Mouse (Mus musculus): ENCODE data around the gene Kdm5b. TPM values are rescaled to one million over a fixed set of nuclear protein-coding genes. Genes with fewer than 3 reads are reported as not detected.
"Not testable (repeated sequence)": the region's sequence is repeated elsewhere in the genome, so short reads cannot be mapped to it uniquely, and the experiment has no call there.

Kdm5b gene
- polyA plus RNA-seq (2011; ENCODE audit: insufficient read depth, insufficient read length, low replicate concordance, missing spikeins): 7.2 and 20.4 TPM in 2 replicates

- WGBS: under 1% methylated on average over 34 of the region's 34 CpGs
- Histone ChIP-seq H3K27ac (ENCODE audit: control insufficient read depth, insufficient read depth, low read depth, low read length, poor library complexity) (peak within 1 kb of the TSS; percentile 67), H3K4me3 (replicated peaks; ENCODE audit: control insufficient read depth, low read depth, low read length) (peak within 1 kb of the TSS; percentile 72), H3K4me1 (ENCODE audit: control insufficient read depth, insufficient read depth, low read length) (no peaks in the 10 kb centered on the region)
- TF ChIP-seq POLR2A (IDR thresholded peaks at IDR 0.05; ENCODE audit: borderline replicate concordance, control insufficient read depth, low read depth, low read length) (peak; percentile 98), CTCF (IDR thresholded peaks at IDR 0.05; ENCODE audit: control insufficient read depth, insufficient read depth, low read length) (no peak)
Observed at GRCm38 (mm10) chr1:134559976-134560375, at the start of gene Kdm5b. TSS of gene Kdm5b (plus strand) at chr1:134560171.

GRCm38 (mm10) chr1:134512183-134512582 lies 47.8 kb upstream of the Kdm5b start:
- Histone ChIP-seq H3K27ac (ENCODE audit: control insufficient read depth, insufficient read depth, low read depth, low read length, poor library complexity) (no peak overlapping the region), H3K4me1 (ENCODE audit: control insufficient read depth, insufficient read depth, low read length) (peaks cover 4% of the 10 kb centered on the region; the same call in 1 of the 2 replicates), H3K4me3 (replicated peaks; ENCODE audit: control insufficient read depth, low read depth, low read length) (no peak overlapping the region)
- 50% methylated on average over 4 of the region's 4 CpGs for WGBS
- TF ChIP-seq POLR2A (IDR thresholded peaks at IDR 0.05; ENCODE audit: borderline replicate concordance, control insufficient read depth, low read depth, low read length) (no peak), CTCF (IDR thresholded peaks at IDR 0.05; ENCODE audit: control insufficient read depth, insufficient read depth, low read length) (no peak)

- Histone ChIP-seq H3K4me1 (ENCODE audit: control insufficient read depth, insufficient read depth, low read length) (peaks cover 4% of the 10 kb centered on the region; the same call in 1 of the 2 replicates), H3K27ac (ENCODE audit: control insufficient read depth, insufficient read depth, low read depth, low read length, poor library complexity) (no peak overlapping the region), H3K4me3 (replicated peaks; ENCODE audit: control insufficient read depth, low read depth, low read length) (no peak overlapping the region)
- WGBS: 79% methylated on average over 6 of the region's 6 CpGs
- no peak for TF ChIP-seq CTCF (IDR thresholded peaks at IDR 0.05; ENCODE audit: control insufficient read depth, insufficient read depth, low read length)
- no peak for TF ChIP-seq POLR2A (IDR thresholded peaks at IDR 0.05; ENCODE audit: borderline replicate concordance, control insufficient read depth, low read depth, low read length)
Observed at GRCm38 (mm10) chr1:134512584-134512983, 47.4 kb upstream of the Kdm5b start.

GRCm38 (mm10) chr1:134513312-134513860 lies 46.6 kb upstream of the Kdm5b start:
- peak overlapping the region; percentile 31 for H3K27ac ChIP-seq (ENCODE audit: control insufficient read depth, insufficient read depth, low read depth, low read length, poor library complexity)
- WGBS: 4% methylated on average over 38 of the region's 38 CpGs
- peaks cover 2% of the 10 kb centered on the region; the same call in 1 of the 2 replicates for H3K4me1 ChIP-seq (ENCODE audit: control insufficient read depth, insufficient read depth, low read length)
- TF ChIP-seq CTCF (IDR thresholded peaks at IDR 0.05; ENCODE audit: control insufficient read depth, insufficient read depth, low read length): no peak
- no peak for TF ChIP-seq POLR2A (IDR thresholded peaks at IDR 0.05; ENCODE audit: borderline replicate concordance, control insufficient read depth, low read depth, low read length)
- H3K4me3 ChIP-seq (replicated peaks; ENCODE audit: control insufficient read depth, low read depth, low read length): peak overlapping the region; percentile 53

- peak overlapping the region; percentile 53 for H3K4me3 ChIP-seq (replicated peaks; ENCODE audit: control insufficient read depth, low read depth, low read length)
- TF ChIP-seq POLR2A (IDR thresholded peaks at IDR 0.05; ENCODE audit: borderline replicate concordance, control insufficient read depth, low read depth, low read length) (no peak), CTCF (IDR thresholded peaks at IDR 0.05; ENCODE audit: control insufficient read depth, insufficient read depth, low read length) (no peak)
- H3K4me1 ChIP-seq (ENCODE audit: control insufficient read depth, insufficient read depth, low read length): peaks cover 2% of the 10 kb centered on the region; the same call in 1 of the 2 replicates
Observed at GRCm38 (mm10) chr1:134513876-134514590, 45.9 kb upstream of the Kdm5b start.

GRCm38 (mm10) chr1:134515891-134516290 lies 44.1 kb upstream of the Kdm5b start:
- Histone ChIP-seq H3K4me1 (ENCODE audit: control insufficient read depth, insufficient read depth, low read length) (no peaks in the 10 kb centered on the region; the same call in 1 of the 2 replicates), H3K27ac (ENCODE audit: control insufficient read depth, insufficient read depth, low read depth, low read length, poor library complexity) (no peak overlapping the region), H3K4me3 (replicated peaks; ENCODE audit: control insufficient read depth, low read depth, low read length) (no peak overlapping the region)
- WGBS: 76% methylated on average over 2 of the region's 2 CpGs
- TF ChIP-seq POLR2A (IDR thresholded peaks at IDR 0.05; ENCODE audit: borderline replicate concordance, control insufficient read depth, low read depth, low read length) (no peak), CTCF (IDR thresholded peaks at IDR 0.05; ENCODE audit: control insufficient read depth, insufficient read depth, low read length) (no peak)

More at GRCm38 (mm10) chr1:134513876-134514590, 45.9 kb upstream of the Kdm5b start:
- WGBS: 43% methylated on average over 16 of the region's 16 CpGs
- no peak overlapping the region for H3K27ac ChIP-seq (ENCODE audit: control insufficient read depth, insufficient read depth, low read depth, low read length, poor library complexity)

- H3K4me3 ChIP-seq (replicated peaks; ENCODE audit: control insufficient read depth, low read depth, low read length): no peak overlapping the region
- WGBS: 82% methylated on average over 4 of the region's 4 CpGs
- H3K27ac ChIP-seq (ENCODE audit: control insufficient read depth, insufficient read depth, low read depth, low read length, poor library complexity): no peak overlapping the region
- no peak for TF ChIP-seq POLR2A (IDR thresholded peaks at IDR 0.05; ENCODE audit: borderline replicate concordance, control insufficient read depth, low read depth, low read length)
- TF ChIP-seq CTCF (IDR thresholded peaks at IDR 0.05; ENCODE audit: control insufficient read depth, insufficient read depth, low read length): no peak
- no peaks in the 10 kb centered on the region; the same call in 1 of the 2 replicates for H3K4me1 ChIP-seq (ENCODE audit: control insufficient read depth, insufficient read depth, low read length)
Observed at GRCm38 (mm10) chr1:134516491-134517198, 43.3 kb upstream of the Kdm5b start.

- 85% methylated on average over 14 of the region's 14 CpGs for WGBS
- not testable (repeated sequence) for H3K4me1 ChIP-seq (ENCODE audit: control insufficient read depth, insufficient read depth, low read length); H3K27ac ChIP-seq (ENCODE audit: control insufficient read depth, insufficient read depth, low read depth, low read length, poor library complexity); H3K4me3 ChIP-seq (replicated peaks; ENCODE audit: control insufficient read depth, low read depth, low read length)
Observed at GRCm38 (mm10) chr1:134517841-134518240, 42.1 kb upstream of the Kdm5b start.

All from bone marrow, adult 2 months (tissue).